Mouse (Mus musculus) hindbrain, postnatal 0 days (tissue): ENCODE measurements around the gene Epas1. TPM values are rescaled to one million over a fixed set of nuclear protein-coding genes. Genes with fewer than 3 reads are reported as not detected.

ENCODE experiments used
- ATAC-seq: fragments of 200-750 bp; cut with Nextera tagmentation; 2 replicates; pipeline ENCODE4 v1.8.0; 2017; ENCODE audit warnings: mild to moderate bottlenecking, moderate TSS enrichment, moderate library complexity
- DNase-seq: peaks from one replicate; pipeline ENCODE4 v3.0.0-alpha.2; 2015; ENCODE audit warnings: low spot score
- H3K27ac ChIP-seq: fragments of 300-500 bp; sonication (generic); 2 replicates; pipeline ENCODE4 v1.5.1; 2014; ENCODE audit warnings: mild to moderate bottlenecking
- H3K27me3 ChIP-seq: fragments of 300-500 bp; sonication (generic); 2 replicates; pipeline ENCODE4 v1.6.1; 2014; ENCODE audit warnings: low read length, mixed read lengths; ENCODE audit not compliant: insufficient read depth
- H3K36me3 ChIP-seq: fragments of 300-500 bp; sonication (generic); 2 replicates; pipeline ENCODE4 v1.6.1; 2014; ENCODE audit warnings: low read length, mixed read lengths; ENCODE audit not compliant: insufficient read depth
- H3K4me1 ChIP-seq: fragments of 300-500 bp; sonication (generic); 2 replicates; pipeline ENCODE4 v1.6.1; 2014; ENCODE audit warnings: antibody characterized with exemption, low read length, mixed read lengths; ENCODE audit not compliant: insufficient read depth
- H3K4me2 ChIP-seq: fragments of 300-500 bp; sonication (generic); 2 replicates; pipeline ENCODE4 v1.6.1; 2014; ENCODE audit warnings: low read depth, mild to moderate bottlenecking, low read length, moderate library complexity, mixed read lengths
- H3K4me3 ChIP-seq: fragments of 300-500 bp; sonication (generic); 2 replicates; pipeline ENCODE4 v1.5.1; 2014; ENCODE audit warnings: low read length
- H3K9ac ChIP-seq: fragments of 300-500 bp; sonication (generic); replicated peaks from 2 replicates; pipeline ENCODE4 v1.6.1; 2014; ENCODE audit warnings: mild to moderate bottlenecking, low read length, moderate library complexity, mixed read lengths
- H3K9me3 ChIP-seq: fragments of 300-500 bp; sonication (generic); 2 replicates; pipeline ENCODE4 v1.6.1; 2016; ENCODE audit warnings: low read length, mixed read lengths
- CTCF ChIP-seq: IDR thresholded peaks from 2 replicates; pipeline ENCODE4 v1.5.1; 2016; ENCODE audit warnings: antibody characterized with exemption, control low read depth, low read depth
- WGBS: fragments of 180-500 bp; shearing (Covaris S2); extraction: QIAGEN DNeasy Blood & Tissue Kit; methylation state at CpG from one replicate; pipeline ENCODE4 v1.1.7; 2014; 5-methylcytosine and 5-hydroxymethylcytosine counted together
- polyA plus RNA-seq: library from polyadenylated mRNA; unstranded; fragments of >200 nt; fragmentation: Nextera tagmentation; extraction: Ambion mirVana; gene quantifications from 2 replicates; pipeline ENCODE4 v1.2.1, GENCODE M21; 2015
- total RNA-seq: library from RNA; depleted of rRNA; stranded (reverse); fragments of >200 nt; gene quantifications from 2 replicates; pipeline ENCODE4 v1.2.3, GENCODE M21; 2014

Gene Epas1
- total and polyA plus RNA-seq, 2 experiments from 2014 or later, result 5.6 to 16.7 TPM

GRCm38 (mm10) chr17:86733644-86734043, 19.9 kb upstream of the Epas1 start:
- H3K36me3 ChIP-seq, result no peaks in the 10 kb centered on the region
- no peaks in the 10 kb centered on the region for H3K4me1 ChIP-seq
- H3K27ac ChIP-seq, result no peak overlapping the region
- DNase-seq (no peak), ATAC-seq (no peak)
- no peak overlapping the region for H3K9ac ChIP-seq
- H3K27me3 ChIP-seq, result no peaks in the 10 kb centered on the region
- no peak overlapping the region for H3K4me2 ChIP-seq
- no peak for TF ChIP-seq CTCF
- 77% methylated on average over 4 of the region's 4 CpGs for WGBS
- H3K9me3 ChIP-seq, result no peaks in the 10 kb centered on the region
- H3K4me3 ChIP-seq, result no peak overlapping the region

DNA sequence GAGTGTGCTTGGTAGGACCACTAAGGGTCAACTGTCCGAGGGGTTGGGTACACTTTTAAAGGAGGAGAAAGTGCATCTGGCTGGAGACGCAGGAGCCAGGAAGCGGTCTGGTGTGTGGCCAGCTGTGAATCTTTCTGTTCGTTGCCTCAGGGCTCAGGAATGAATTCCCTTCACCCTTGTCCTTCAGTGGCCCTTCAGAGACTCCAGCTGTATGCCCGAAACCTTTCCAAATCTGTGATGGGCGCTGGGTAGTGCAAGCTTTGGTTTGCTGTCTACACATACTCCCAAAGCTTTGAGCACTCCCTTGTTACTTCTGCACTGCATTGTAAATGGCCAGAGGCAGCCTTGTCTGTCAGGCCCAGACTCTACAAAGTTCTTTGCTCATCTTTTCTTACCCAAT, 15.0 kb upstream of the Epas1 start:
- no peak overlapping the region for H3K4me2 ChIP-seq
- no peak overlapping the region for H3K4me3 ChIP-seq
- 84% methylated on average over 6 of the region's 6 CpGs for WGBS
- no peaks in the 10 kb centered on the region for H3K9me3 ChIP-seq
- DNase-seq (no peak), ATAC-seq (no peak)
- no peak for TF ChIP-seq CTCF
- no peaks in the 10 kb centered on the region for H3K36me3 ChIP-seq
- H3K4me1 ChIP-seq, result no peaks in the 10 kb centered on the region
- H3K9ac ChIP-seq, result no peak overlapping the region
- H3K27me3 ChIP-seq, result no peaks in the 10 kb centered on the region
- no peak overlapping the region for H3K27ac ChIP-seq

DNA sequence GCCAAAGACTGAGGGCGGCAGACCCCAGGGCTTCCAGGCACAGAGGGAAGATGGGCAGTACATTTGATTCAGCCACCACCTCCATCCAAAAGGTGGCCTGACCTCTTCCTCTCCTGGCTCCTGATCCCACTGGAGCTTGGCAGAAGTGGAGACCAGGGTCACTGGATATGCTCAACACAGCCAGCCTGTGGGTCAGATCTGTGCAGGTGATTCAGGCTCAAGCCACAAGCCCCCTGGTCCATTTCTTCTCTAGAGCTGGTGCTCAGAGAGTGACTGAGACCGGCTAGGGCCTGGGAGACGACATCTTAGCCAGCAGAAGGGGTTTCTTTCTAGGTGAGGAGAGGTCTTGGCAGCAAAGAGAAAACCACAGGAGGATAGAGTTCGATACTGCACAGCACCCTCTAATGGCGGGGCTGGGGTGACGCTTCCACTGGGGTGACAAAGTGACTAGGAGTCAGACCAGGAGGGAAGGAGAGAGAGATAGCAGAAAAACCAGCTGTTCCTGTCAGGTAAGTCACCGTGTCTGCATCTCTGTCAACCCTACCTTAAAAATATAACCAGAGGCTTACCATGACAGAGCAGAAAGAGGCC, 10.1 kb upstream of the Epas1 start:
- no peak for TF ChIP-seq CTCF
- WGBS, result 92% methylated on average over 7 of the region's 7 CpGs
- Histone ChIP-seq H3K4me1 (no peaks in the 10 kb centered on the region), H3K4me2 (no peak overlapping the region), H3K27ac (no peak overlapping the region), H3K9ac (no peak overlapping the region), H3K27me3 (no peaks in the 10 kb centered on the region), H3K9me3 (no peaks in the 10 kb centered on the region), H3K4me3 (no peak overlapping the region), H3K36me3 (no peaks in the 10 kb centered on the region)
- DNase-seq (no peak), ATAC-seq (no peak)

DNA sequence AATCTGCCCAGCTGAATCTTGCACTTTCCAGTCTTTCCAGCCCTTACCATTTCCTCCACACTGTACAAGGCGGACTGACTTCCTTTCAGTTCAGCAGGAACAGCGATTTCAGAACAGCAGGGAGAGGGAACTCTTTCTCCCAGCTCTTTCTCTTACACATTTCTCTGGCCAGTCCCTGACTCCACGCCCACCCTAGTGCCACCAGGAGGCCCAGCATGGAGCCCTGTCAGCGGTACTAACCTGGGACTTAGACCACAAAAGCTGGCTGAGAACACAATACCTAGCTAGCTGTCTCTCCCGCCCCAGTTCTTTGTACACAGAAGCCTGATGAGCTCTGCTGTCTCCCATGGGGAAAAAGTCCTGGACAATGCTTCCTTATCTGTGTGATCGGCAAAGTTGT, 8.6 kb upstream of the Epas1 start:
- Histone ChIP-seq H3K4me1 (no peaks in the 10 kb centered on the region), H3K27ac (no peak overlapping the region), H3K9ac (no peak overlapping the region), H3K9me3 (no peaks in the 10 kb centered on the region), H3K27me3 (no peaks in the 10 kb centered on the region), H3K4me2 (no peak overlapping the region), H3K36me3 (no peaks in the 10 kb centered on the region), H3K4me3 (no peak overlapping the region)
- 35% methylated on average over 6 of the region's 6 CpGs for WGBS
- ATAC-seq, result no peak
- TF ChIP-seq CTCF, result no peak
- no peak for DNase-seq

DNA sequence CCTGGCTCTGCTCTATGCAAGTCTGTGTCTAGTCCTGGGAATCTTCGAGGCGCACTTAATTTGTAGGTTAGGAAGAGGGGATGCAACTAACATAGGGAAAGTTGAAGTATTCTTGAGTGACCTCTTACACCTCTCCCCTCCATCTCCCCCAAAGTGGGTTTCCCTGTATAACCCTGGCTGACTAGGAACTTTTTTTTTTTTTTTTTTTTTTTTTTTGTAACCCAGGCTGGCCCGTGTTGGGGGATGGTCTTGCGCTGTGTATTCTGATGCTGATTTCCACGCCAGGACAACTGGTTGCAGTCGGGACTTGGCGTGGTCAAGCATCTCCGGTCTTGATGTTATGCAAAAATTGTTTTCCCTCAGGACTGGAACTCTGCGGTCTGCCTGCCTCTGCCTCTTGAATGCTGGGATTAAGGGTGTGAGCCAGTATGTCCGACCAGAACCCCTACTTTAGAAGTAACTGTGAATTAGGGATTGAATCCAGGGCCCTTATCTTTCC, 2.1 kb upstream of the Epas1 start:
- DNase-seq, result no peak
- no peak for TF ChIP-seq CTCF
- H3K27ac ChIP-seq, result no peak overlapping the region
- H3K27me3 ChIP-seq, result peaks cover 24% of the 10 kb centered on the region
- H3K36me3 ChIP-seq, result no peaks in the 10 kb centered on the region
- no peak for ATAC-seq
- no peaks in the 10 kb centered on the region for H3K9me3 ChIP-seq
- H3K9ac ChIP-seq, result no peak overlapping the region
- no peak overlapping the region for H3K4me2 ChIP-seq
- no peaks in the 10 kb centered on the region for H3K4me1 ChIP-seq
- H3K4me3 ChIP-seq, result no peak overlapping the region
- WGBS, result 73% methylated on average over 10 of the region's 10 CpGs

DNA sequence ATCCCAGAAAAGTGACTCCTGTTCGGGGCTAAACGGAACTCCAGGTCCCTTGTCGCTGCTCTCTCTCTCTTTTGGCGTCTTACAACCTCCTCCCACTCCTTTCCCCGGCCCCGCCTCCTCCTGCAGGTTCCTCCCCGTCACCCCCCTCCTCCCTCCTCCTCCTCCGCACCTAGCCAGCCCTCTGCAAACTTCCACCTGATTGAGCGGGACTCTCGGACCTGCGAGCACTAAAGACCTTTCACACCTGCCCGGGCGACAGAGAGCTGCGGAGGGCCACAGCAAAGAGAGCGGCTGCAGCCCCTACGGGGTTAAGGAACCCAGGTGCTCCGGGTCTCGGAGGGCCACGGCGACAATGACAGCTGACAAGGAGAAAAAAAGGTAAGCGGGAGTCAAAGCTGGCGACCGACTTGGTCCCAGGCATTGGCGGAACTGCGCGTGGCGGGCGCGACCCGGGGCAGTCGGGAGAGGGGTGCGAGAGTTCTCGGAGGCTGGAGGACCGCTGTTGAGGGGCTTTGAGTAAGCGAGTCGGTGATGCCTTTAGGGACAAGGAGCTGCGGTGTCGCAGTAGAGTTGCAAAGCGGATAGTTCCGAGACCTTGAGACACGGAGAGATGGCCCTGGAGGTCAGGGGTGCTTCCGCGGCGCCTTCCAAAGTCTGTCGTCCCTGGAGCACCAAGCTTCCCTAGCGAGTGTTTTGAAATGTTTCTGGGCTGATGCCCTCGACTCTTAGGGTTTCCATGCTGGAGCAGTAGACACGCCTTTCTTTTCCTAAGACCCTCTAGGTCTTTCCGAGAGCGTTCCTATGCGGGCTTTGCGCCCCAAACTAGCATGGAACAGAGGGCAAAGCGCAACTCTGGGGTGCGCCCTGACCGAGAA, 668 bp downstream of the Epas1 start:
- H3K9ac ChIP-seq, result peak overlapping the region; percentile 2; the same call in 1 of the 2 replicates
- peak overlapping the region; percentile 88 for H3K4me2 ChIP-seq
- no peaks in the 10 kb centered on the region for H3K9me3 ChIP-seq
- ATAC-seq (peak; percentile 34; the same call in 1 of the 2 replicates), DNase-seq (no peak)
- H3K4me3 ChIP-seq, result peak overlapping the region; percentile 37
- H3K27me3 ChIP-seq, result peaks cover 28% of the 10 kb centered on the region
- no peak for TF ChIP-seq CTCF
- H3K27ac ChIP-seq, result no peak overlapping the region
- WGBS, result under 1% methylated on average over 55 of the region's 55 CpGs
- H3K36me3 ChIP-seq, result no peaks in the 10 kb centered on the region
- H3K4me1 ChIP-seq, result no peaks in the 10 kb centered on the region
